Mouse (Mus musculus) forebrain, embryonic 16.5 days (tissue): ENCODE data around the gene B3glct. TPM values are rescaled to one million over a fixed set of nuclear protein-coding genes. Genes with fewer than 3 reads are reported as not detected.

Experiments
- ATAC-seq: fragments of 200-750 bp; cut with Nextera tagmentation; 2 replicates; pipeline ENCODE4 v1.8.0; 2017; ENCODE audit warnings: mild to moderate bottlenecking, moderate library complexity
- H3K27ac ChIP-seq: fragments of 300-500 bp; sonication (generic); 2 replicates; pipeline ENCODE4 v1.5.1; 2014; ENCODE audit warnings: low read length, control low read depth
- H3K27me3 ChIP-seq: fragments of 300-500 bp; sonication (generic); replicated peaks from 2 replicates; pipeline ENCODE4 v1.6.1; 2014; ENCODE audit warnings: low read length; ENCODE audit not compliant: control insufficient read depth, insufficient read depth
- H3K36me3 ChIP-seq: fragments of 300-500 bp; sonication (generic); 2 replicates; pipeline ENCODE4 v1.6.1; 2014; ENCODE audit not compliant: control insufficient read depth, insufficient read depth
- H3K4me1 ChIP-seq: fragments of 300-500 bp; sonication (generic); replicated peaks from 2 replicates; pipeline ENCODE4 v1.6.1; 2014; ENCODE audit warnings: low read length; ENCODE audit not compliant: control insufficient read depth, insufficient read depth
- H3K4me2 ChIP-seq: fragments of 300-500 bp; sonication (generic); 2 replicates; pipeline ENCODE4 v1.6.1; 2014; ENCODE audit warnings: mild to moderate bottlenecking, low read length, control low read depth
- H3K4me3 ChIP-seq: fragments of 300-500 bp; sonication (generic); replicated peaks from 2 replicates; pipeline ENCODE4 v1.5.1; 2014; ENCODE audit warnings: mild to moderate bottlenecking, low read length, control low read depth
- H3K9ac ChIP-seq: fragments of 300-500 bp; sonication (generic); replicated peaks from 2 replicates; pipeline ENCODE4 v1.6.1; 2014; ENCODE audit warnings: low read depth, low read length, control low read depth
- H3K9me3 ChIP-seq: fragments of 300-500 bp; sonication (generic); 2 replicates; pipeline ENCODE4 v1.6.1; 2016; ENCODE audit warnings: low read length; ENCODE audit not compliant: control insufficient read depth
- WGBS: fragments of 180-500 bp; shearing (Covaris S2); extraction: QIAGEN DNeasy Blood & Tissue Kit; methylation state at CpG from one replicate; pipeline ENCODE4 v1.1.7; 2014; 5-methylcytosine and 5-hydroxymethylcytosine counted together
- polyA plus RNA-seq: library from polyadenylated mRNA; unstranded; fragments of >200 nt; fragmentation: Nextera tagmentation; extraction: Ambion mirVana; gene quantifications from 2 replicates; pipeline ENCODE4 v1.2.1, GENCODE M21; 2015

The B3glct gene
- polyA plus RNA-seq, 1 experiment from 2014 or later = 14.4 TPM

DNA sequence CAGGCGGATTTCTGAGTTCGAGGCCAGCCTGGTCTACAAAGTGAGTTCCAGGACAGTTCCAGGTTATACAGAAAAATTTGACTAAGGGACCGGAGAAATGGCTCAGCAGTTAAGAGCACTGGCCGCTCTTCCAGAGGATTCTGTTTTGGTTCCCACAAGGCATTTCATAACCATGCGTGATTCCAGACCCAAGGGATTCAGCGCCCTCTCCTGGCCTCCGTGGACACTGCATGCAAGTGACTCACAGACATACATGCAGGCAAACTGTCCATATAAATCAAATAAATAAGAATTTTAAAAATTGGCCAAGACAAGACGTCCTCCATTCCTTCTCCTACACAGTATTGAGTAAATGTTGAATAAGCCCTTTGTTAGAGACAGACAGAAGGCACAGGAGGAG is 53.7 kb downstream of the B3glct start:
- peaks cover 3% of the 10 kb centered on the region for H3K36me3 ChIP-seq
- H3K4me1 ChIP-seq = no peaks in the 10 kb centered on the region
- no peak overlapping the region for H3K4me2 ChIP-seq
- H3K27me3 ChIP-seq = no peaks in the 10 kb centered on the region
- WGBS = 90% methylated on average over 8 of the region's 8 CpGs
- H3K9ac ChIP-seq = no peak overlapping the region
- no peaks in the 10 kb centered on the region for H3K9me3 ChIP-seq
- H3K4me3 ChIP-seq = no peak overlapping the region
- ATAC-seq = no peak
- H3K27ac ChIP-seq = no peak overlapping the region

GRCm38 (mm10) chr5:149737210-149737609 is 59.2 kb downstream of the B3glct start:
- H3K4me1 ChIP-seq = no peaks in the 10 kb centered on the region
- ATAC-seq = 0 out of 2 replicates have a peak, but pooled peaks have one; percentile 12
- no peak overlapping the region for H3K9ac ChIP-seq
- 100% methylated on average over 1 of the region's 1 CpGs for WGBS
- no peaks in the 10 kb centered on the region for H3K9me3 ChIP-seq
- no peak overlapping the region for H3K4me2 ChIP-seq
- H3K4me3 ChIP-seq = no peak overlapping the region
- H3K27me3 ChIP-seq = no peaks in the 10 kb centered on the region
- H3K27ac ChIP-seq = no peak overlapping the region
- H3K36me3 ChIP-seq = peaks cover 2% of the 10 kb centered on the region

DNA sequence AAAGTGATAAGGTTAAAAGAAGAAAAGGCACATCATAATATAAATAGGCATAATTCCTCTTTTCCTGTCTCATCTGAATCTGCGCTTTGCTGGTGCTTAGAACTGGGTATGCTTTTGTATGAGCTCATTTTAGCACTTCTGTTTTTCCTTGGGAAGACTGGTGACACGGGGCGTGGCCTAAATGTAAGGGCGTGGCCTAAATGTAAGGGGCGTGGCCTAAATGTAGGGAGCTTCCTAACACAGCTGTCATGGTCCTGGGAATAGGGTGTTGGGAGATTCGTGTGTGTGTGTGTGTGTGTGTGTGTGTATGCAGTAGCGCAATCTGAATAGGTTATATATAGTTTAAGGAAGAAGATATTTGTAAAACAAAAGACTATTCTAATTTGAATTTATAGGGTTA is 62.1 kb downstream of the B3glct start:
- 0 out of 2 replicates have a peak, but pooled peaks cover 2% of the 10 kb centered on the region for H3K36me3 ChIP-seq
- no peak overlapping the region for H3K4me2 ChIP-seq
- no peak overlapping the region for H3K4me3 ChIP-seq
- H3K27ac ChIP-seq = no peak overlapping the region
- no peak for ATAC-seq
- H3K27me3 ChIP-seq = no peaks in the 10 kb centered on the region
- H3K4me1 ChIP-seq = no peaks in the 10 kb centered on the region
- 94% methylated on average over 7 of the region's 7 CpGs for WGBS
- no peaks in the 10 kb centered on the region for H3K9me3 ChIP-seq
- no peak overlapping the region for H3K9ac ChIP-seq

GRCm38 (mm10) chr5:149740703-149741102 is 62.7 kb downstream of the B3glct start:
- H3K9ac ChIP-seq = no peak overlapping the region
- no peak for ATAC-seq

DNA sequence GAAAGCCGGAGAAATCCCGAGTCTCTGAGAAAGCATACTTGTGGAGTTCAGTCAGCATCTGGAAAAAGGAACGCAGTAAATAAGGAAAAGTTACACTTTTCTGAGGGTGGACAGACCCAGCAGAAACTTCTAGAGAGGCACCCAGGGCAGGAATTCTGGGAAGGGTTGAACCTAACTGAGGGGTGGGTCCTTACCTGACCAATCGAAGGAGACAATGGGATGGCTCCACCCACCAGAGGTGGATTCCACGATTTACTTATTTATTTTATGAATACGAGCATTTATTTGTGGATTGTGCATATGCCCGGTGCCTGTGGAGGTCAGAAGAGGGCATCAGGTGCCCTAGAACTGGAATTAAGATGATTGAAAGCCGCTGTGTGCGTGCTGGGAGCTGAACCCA is 64.3 kb downstream of the B3glct start:
- Histone ChIP-seq H3K4me3 (no peak overlapping the region), H3K27me3 (no peaks in the 10 kb centered on the region), H3K27ac (no peak overlapping the region), H3K4me1 (no peaks in the 10 kb centered on the region), H3K9me3 (no peaks in the 10 kb centered on the region), H3K9ac (no peak overlapping the region), H3K4me2 (no peak overlapping the region), H3K36me3 (0 out of 2 replicates have a peak, but pooled peaks cover 2% of the 10 kb centered on the region)
- WGBS = 97% methylated on average over 9 of the region's 9 CpGs
- no peak for ATAC-seq

More at GRCm38 (mm10) chr5:149740703-149741102, 62.7 kb downstream of the B3glct start:
- H3K27me3 ChIP-seq = no peaks in the 10 kb centered on the region
- no peak overlapping the region for H3K4me3 ChIP-seq
- H3K36me3 ChIP-seq = 0 out of 2 replicates have a peak, but pooled peaks cover 2% of the 10 kb centered on the region
- H3K27ac ChIP-seq = no peak overlapping the region
- H3K4me2 ChIP-seq = no peak overlapping the region
- 83% methylated on average over 3 of the region's 3 CpGs for WGBS
- no peaks in the 10 kb centered on the region for H3K4me1 ChIP-seq
- H3K9me3 ChIP-seq = no peaks in the 10 kb centered on the region

DNA sequence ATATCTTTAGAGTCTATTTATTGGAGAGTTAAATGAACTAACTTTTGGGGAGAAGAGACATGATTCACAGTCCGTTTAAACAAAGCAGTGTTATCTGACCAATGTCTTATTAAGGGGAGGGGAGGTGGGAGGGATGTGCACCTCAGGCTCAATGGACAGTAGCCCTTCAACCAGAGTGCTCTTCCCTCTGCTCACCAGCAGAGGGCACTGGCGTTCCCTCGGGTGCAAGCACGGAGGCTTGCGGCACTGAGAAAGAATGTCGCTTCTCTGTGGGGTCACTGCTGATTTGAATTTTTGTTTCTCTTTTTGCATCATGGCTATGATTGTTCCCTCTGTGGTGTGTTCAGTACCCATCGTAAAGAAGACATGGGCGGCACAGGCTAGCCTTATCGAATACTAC is 67.0 kb downstream of the B3glct start:
- 94% methylated on average over 9 of the region's 9 CpGs for WGBS

GRCm38 (mm10) chr5:149748640-149749580 is 70.9 kb downstream of the B3glct start:
- Histone ChIP-seq H3K4me2 (no peak overlapping the region), H3K27me3 (no peaks in the 10 kb centered on the region), H3K27ac (no peak overlapping the region), H3K36me3 (no peaks in the 10 kb centered on the region), H3K9ac (no peak overlapping the region), H3K9me3 (no peaks in the 10 kb centered on the region), H3K4me3 (no peak overlapping the region), H3K4me1 (no peaks in the 10 kb centered on the region)
- WGBS = 85% methylated on average over 27 of the region's 27 CpGs
- ATAC-seq = no peak

More for the DNA sequence above, 67.0 kb downstream of the B3glct start:
- H3K9ac ChIP-seq = no peak overlapping the region
- H3K9me3 ChIP-seq = no peaks in the 10 kb centered on the region
- no peak overlapping the region for H3K4me2 ChIP-seq
- no peaks in the 10 kb centered on the region for H3K27me3 ChIP-seq
- H3K4me1 ChIP-seq = no peaks in the 10 kb centered on the region
- ATAC-seq = no peak
- no peak overlapping the region for H3K4me3 ChIP-seq
- no peak overlapping the region for H3K27ac ChIP-seq
- H3K36me3 ChIP-seq = 0 out of 2 replicates have a peak, but pooled peaks cover 1% of the 10 kb centered on the region

DNA sequence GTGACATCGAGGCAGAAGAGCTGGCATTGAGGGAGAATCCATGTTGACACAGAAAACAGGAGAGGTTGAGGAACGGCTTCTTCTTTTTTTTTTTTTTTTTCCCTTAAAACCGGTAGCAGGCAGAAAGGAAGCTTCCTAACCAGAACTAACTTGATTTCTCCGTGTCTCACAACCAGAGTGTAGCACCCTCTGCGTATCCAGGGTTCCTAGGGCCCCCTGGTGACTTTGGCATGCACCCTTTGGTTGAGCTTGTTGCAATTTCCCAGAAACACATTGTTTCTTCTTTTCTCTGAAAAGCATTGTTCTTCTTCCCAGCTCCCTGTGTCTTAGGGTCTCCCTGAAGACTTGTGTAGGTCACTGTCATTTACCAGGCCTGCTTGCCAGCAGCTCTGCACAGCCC is 73.8 kb downstream of the B3glct start:
- H3K36me3 ChIP-seq = no peaks in the 10 kb centered on the region
- no peak overlapping the region for H3K9ac ChIP-seq
- H3K4me1 ChIP-seq = no peaks in the 10 kb centered on the region
- no peak overlapping the region for H3K4me3 ChIP-seq
- no peak overlapping the region for H3K27ac ChIP-seq
- 77% methylated on average over 5 of the region's 5 CpGs for WGBS
- H3K27me3 ChIP-seq = no peaks in the 10 kb centered on the region
- H3K9me3 ChIP-seq = no peaks in the 10 kb centered on the region
- no peak overlapping the region for H3K4me2 ChIP-seq
- no peak for ATAC-seq

DNA sequence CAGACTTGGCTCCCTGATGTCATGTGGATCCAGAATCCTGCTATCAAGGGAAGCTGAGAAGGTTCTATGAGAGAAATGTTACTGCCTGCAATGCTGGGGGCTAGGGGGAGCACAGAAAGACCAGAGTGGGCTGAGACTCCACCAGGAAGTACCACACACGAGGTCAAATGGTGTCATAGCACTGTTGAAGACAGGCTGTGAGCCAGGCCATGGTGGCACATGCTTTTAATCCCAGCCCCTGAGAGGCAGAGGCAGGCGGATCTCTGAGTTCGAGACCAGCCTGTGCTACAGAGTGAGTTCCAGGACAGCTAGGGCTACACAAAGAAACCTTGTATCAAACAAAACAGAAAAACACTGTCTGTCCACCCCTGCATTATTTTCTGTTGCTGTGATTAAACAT is 75.0 kb downstream of the B3glct start:
- ATAC-seq = no peak
- Histone ChIP-seq H3K27ac (no peak overlapping the region), H3K36me3 (peaks cover under 1% of the 10 kb centered on the region; the same call in 1 of the 2 replicates), H3K9ac (no peak overlapping the region), H3K27me3 (no peaks in the 10 kb centered on the region), H3K4me1 (no peaks in the 10 kb centered on the region), H3K4me3 (no peak overlapping the region), H3K9me3 (no peaks in the 10 kb centered on the region), H3K4me2 (no peak overlapping the region)
- 93% methylated on average over 3 of the region's 3 CpGs for WGBS
